Mouse (Mus musculus) adipocyte (in vitro differentiated cells): ENCODE data around the gene Ctnnd2.

Experiments
- DNase-seq: peaks from one replicate; pipeline ENCODE4 v3.0.0-alpha.2; 2016; ENCODE audit warnings: low spot score

Ctnnd2 gene

DNA sequence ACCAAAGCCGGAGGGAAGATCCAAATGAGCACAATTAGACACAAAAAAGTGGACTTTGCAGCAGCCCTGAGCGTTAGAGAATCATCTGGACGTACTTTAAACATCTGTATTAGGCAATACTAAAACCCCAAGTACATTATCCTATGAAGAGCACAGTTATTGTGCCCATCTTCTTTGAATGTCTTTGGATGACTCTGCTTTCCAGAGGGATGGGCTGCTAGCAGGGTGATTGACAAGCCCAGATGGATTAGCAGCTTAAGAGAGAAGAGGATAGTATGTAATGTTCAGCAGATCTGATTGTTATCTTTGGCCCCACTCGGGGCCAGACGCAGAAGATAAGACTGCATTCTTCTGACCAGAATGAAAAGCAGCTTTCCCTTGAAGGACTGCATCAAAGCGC lies 214.9 kb downstream of the Ctnnd2 start:
- DNase-seq: no peak

DNA sequence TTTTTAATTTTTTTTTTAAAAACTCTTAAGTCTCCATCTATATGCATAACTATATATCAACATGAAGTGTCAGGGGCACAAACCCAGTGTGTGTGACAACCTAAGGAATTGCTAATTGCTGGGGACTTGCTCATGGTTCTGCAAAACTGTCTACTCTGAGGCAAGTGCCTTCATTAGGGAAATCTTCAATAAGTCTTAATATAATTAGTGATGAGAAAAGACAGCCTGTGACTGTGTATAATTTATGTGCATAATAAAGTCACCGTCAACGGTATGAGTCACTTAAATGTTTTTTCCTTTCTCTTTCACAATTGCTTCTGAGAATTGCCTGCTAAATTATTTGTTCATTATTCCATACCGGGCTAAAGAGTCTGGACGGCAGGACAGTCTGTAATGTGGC lies 228.7 kb downstream of the Ctnnd2 start:
- DNase-seq: no peak

DNA sequence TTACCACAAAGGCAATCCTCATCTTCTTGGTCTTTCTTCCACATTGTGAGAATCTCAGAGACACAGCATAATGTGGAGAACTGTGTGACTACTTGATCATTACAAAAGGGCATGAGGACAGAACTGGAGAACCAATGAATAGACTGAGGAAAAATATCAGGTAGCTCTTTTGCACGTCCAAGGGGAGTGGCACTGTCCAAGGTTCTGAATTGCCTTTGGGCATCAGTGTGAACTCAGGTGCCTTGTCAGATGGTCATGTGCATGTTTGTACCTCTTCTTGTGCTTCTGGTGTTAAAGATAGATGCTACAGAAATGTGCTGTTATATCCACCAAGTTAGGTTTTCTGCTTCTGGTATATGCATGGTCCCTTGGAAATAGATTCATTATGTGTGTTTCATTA lies 233.9 kb downstream of the Ctnnd2 start:
- peak; percentile 20 for DNase-seq

DNA sequence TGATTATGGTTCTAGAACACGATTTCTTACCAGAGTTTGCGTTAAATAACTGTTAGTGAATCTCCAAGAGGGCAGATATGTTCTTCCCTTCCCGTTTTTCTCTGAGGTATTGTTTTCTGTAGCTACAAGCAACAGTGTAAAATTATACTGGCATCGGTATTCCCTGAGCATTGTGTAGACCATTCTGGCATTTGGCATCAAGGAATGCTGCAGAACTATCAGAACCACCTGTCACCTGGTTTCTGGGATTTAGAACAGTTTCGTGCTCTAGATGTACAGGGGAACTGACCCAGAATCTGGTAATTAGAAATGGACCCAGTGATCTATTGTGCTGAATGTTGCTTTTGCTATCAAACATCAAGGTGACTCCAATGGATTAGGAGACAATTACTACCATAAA lies 250.8 kb downstream of the Ctnnd2 start:
- no peak for DNase-seq

DNA sequence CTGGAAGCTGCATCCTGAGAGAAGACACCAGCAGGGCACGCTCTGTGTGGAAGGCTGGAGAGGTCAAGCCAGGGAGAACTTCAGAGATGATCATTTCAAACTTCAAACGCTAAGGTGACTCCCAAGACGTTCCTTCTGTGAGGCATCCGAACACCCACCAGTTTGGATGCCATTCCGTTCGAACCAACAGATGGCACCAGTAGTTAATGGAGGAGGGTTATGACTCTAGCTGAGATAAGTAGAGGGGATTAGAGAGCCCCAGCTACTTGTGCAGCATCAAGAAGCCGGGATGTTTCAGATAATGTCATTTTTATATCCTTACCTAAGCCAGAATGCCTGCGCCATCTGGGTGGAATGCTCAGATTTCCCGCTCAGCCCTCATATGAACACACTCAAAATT lies 251.9 kb downstream of the Ctnnd2 start:
- DNase-seq: no peak

DNA sequence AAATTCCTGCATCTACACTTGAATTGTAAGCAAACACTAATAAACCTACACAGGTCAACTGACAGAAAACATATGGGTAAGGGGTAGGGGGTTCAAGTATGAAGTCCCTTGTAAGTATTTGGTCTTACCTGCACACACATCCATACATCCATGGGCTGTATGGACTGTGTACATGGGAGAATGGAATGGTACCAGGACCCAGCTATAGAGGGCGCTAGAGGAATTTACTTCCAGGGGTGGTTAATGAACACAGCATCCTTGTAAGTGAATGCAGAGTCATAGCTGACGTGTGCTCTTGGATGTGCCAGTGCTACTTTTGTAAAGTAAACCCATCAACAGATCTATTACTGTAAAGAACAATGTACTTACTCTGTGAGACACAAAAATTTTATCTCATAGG lies 254.9 kb downstream of the Ctnnd2 start:
- DNase-seq: peak; percentile 10

DNA sequence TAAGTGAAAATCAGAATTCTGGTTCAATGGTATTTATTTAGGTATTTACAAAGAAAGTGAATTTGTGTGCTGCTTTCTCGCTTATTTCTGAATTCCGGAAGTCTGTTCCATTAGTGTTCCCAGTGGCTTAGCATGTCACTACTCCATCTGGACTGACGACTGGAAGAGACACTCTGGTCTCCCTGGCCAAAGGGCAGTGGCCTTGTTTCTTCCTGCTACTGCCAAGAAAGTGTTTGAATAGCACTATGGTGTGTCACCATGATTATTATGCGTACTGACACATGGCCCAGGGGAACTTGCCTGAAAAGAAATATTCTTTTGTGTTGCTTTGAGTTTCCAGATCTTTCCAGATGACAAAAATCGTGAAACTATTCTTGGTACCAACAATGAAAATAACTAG lies 266.7 kb downstream of the Ctnnd2 start:
- DNase-seq: peak; percentile 34

DNA sequence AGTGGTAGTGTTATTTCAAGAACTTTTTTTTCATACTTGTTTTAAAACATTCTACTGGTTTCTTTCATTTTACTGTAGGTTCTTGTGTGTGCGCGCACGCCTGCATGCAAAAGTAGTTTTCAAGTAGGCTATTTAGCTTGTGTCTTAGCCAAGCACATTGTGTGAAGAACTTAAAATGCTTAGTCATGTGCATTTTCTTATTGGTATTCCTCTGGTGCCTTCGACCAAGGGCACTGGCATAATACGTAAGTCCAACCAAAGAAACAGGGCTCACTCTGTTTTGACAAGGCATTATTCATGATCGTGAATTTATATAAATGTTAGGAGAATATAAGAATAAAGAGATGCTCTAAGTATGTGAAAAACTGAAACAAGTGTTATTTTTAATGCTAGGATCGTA lies 278.4 kb downstream of the Ctnnd2 start:
- no peak for DNase-seq

DNA sequence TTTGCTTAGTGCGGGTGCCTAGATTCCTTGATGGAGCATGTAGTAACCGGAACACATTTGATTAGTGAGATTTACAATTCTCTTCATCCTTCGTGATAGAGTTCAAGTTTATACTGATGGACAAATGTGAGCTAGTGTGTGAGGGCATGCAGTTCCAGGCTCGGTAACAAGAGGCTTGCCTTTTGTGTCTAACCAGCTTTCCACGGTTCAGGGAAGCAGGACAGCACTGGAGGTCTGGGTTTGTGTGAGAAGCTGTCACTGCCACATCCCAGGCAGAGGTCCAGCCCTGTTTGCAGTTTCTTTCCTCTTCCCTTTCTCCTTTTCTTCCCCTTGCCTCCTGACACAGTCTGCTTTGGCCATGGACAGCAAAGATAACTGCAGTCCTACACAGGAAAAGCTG lies 279.5 kb downstream of the Ctnnd2 start:
- DNase-seq: no peak

DNA sequence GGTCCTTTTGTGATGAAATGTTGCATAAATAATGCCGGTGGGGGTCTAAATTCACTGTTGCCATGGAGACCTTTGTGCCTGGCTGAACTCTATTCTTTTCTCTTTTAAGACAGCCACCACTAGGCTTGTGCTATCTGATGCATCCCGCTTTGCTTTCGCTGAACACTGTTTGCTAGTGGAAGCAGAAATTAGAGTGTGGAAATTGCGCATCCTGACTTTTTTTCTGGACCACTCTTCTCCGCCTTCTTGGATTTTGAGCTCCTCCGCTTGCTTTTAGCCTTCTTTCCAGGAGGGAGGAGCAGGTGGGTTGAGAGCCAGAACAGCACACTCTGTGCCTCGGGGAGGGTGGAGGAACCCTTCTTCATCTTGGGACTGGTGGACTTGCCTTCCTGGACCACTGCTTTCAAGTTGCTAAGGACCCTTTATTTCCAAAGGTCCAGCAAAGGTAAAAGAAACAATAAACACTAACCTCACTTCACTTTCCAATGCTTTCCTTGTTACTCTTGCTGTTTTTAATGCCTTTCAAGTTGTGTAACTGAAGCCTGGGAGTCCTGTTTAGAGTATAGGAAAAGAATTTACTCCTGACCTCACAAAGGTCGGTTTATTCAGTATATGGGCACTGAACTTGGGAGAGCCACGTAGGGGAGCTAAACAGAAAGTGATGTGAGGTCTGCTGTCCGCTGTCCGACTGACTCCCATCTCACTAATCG lies 285.3 kb downstream of the Ctnnd2 start:
- DNase-seq: no peak

DNA sequence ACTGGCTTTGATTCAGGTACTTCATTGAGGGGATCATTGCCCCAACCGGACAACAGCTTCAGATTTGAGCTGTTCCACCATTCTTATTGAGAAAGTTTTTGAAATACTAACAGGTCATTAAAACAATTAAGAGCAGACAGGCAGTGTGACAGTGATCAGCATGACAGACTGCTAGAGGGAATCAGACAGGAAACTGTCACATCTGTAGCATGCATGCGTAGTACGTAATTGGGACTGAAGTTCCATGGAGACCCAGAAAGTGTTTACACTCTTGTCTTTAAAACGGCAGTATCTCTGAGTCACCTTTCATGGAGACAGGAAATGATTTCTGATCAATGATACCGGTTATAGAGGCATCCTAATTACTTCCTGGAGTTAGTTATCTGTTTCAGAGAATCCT lies 286.3 kb downstream of the Ctnnd2 start:
- DNase-seq: no peak

DNA sequence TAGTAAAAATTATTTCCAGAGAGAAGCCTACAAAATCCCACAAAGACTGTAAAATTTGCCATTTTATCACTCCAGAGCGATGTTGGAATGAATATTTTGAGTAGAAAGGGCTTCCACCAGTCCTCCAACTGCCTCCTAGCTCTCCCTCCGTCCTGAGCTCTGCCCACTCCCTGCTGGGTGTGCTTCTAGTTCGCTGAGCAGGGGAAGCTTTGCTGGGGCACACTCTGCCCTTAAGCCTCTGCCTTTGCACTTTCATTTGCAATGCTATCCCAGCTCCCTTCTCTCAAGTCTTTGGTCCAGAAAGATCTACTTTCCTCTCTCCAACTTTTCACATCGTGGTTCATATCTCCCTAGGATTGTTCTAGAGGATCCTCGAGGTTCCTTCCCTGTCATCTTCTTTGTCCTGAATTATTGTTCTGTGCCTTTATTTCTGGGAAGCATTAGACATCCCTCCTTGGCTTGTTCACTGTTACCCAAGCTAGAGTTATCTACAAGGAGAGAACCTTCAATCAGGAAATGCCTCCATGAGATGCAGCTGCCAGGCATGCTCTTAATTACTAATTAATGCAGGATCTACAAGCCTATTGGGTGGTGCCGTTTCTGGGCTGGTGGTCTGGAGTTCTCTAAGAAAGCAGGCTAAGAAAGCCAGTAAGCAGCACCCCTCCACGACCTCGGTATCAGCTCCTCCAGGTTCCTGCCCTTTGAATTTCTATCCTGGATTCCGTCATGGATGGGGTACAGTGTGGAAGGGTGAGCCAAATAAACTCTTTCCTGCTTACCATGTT lies 288.1 kb downstream of the Ctnnd2 start:
- DNase-seq: no peak

DNA sequence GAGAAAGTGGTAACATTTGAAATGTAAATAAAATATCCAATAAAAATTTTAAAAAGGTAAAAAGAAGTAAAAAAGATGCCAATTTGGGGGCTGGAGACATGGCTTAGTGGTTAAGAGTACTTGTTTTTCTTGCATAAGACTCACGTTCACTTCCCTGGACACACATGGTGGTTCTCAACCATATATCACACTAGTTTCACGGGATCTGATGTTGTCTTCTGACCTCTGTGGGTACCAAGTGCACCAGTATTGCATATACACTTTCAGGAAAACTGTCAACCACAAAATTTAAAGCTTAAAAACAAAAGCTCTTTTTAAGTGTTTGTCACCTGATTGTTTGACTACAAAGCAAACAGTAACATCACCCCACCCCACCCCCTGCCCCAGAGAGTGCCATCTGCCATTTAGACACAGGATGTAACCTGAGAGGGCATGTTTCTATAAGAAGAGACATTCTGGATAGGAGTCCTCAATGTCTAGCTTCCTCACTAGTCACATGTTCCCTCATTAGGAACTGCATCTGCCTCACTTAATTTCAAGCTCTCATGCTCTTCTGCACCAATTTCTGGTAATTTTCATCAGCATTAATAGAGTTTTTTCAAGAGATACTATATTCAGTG lies 290.5 kb downstream of the Ctnnd2 start:
- DNase-seq: no peak

DNA sequence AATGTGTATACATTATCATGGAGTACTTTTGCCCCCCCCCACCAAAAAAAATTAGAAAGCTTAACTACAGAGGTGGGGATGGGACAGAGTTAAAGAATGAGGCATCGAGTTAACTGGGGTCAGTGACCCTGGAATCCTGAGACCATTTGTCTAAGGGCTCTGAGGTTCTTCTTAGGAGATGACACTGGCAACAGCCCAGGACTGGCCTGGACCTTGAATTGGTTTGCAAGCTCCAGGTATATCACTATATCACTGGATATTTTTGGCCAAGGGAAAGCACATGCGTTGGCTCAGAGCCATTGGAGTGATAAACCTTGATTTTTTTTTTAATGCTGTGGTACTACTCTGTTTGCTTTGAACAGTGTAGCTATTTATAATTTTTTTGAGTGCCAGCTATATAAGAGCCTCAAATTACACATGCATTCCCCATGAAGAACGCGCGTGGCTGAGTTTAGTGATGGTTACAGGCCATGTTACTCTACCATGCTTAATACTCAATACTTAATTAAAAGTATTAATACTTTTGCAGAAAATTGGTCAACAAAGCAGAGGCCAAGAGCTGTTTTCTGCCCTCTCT lies 291.2 kb downstream of the Ctnnd2 start:
- no peak for DNase-seq

DNA sequence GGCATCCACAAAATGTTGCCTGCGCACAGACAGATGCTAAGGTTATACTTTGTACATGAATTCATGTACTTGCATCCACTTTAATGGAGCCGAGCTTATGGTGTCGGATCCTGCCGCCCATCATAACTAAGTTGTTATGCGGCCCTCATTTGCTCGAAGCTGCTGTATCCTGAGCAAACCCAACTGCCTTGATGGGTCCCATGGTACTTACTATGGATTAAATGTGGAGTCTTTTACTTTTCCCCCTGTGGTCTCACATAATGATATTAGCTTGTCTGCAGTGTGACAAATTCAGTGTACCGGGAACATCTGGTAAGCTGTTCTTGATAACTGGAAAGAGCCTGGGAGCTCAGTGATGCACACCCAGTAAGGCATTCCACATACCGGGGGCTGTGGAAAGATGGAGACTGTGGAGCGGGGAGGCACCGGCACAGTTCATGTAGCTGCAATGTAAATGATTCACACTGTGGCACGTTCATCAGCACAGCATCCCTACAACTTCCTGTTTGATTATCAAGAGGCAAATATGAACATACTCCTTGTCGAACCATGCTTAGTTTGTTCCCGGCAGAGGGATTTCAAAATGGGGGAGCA lies 294.7 kb downstream of the Ctnnd2 start:
- DNase-seq: no peak

DNA sequence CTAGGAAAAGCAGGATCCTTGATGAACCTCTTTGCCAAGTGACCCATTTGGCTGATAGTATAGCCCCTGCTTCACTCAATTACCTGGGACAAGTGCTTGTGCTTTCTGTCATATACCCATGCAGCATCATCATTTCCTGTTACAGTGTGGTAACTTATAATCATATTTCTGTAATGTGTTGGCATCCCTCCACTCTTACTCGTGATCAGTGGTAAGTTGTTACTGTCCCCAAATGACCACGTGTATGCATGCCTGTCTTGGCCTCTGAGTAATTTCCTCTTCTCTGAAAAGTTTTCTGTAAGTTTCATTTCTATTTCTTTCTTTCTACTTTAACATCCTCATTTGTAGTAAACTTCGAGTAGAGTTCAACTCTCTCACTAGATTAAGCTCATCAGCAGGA lies 296.4 kb downstream of the Ctnnd2 start:
- DNase-seq: peak; percentile 5

DNA sequence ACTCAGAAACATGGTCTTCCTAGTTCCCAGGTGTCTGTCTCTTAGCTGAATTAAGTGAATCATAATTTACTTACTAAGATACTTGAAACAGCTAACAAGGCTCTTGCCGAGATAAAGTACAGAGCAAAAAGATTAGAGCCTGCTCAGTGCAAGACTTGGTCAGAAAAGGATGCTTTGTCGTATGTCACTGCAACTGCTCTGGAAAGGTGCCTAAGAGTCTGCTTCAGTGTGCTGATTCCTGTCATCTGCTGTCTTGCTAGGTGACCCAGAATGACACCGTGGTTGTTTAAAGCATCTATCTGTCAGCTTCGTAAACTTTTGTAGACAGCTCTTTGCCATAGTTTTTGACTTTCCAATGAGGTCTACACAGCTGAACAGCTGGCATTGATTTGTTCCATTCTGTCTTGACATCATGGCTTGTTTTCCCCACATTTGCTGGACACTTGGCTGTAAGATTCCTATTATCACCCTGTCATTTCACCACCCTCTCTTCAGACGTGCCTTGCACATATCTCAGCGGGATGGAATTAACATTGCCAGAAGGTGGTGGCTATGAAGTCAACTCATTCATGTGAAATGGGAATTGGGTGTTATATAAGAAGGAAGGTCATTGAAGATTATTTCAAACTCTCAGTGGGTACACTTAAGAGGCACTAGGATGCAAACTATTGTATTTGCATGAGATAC lies 299.0 kb downstream of the Ctnnd2 start:
- no peak for DNase-seq

DNA sequence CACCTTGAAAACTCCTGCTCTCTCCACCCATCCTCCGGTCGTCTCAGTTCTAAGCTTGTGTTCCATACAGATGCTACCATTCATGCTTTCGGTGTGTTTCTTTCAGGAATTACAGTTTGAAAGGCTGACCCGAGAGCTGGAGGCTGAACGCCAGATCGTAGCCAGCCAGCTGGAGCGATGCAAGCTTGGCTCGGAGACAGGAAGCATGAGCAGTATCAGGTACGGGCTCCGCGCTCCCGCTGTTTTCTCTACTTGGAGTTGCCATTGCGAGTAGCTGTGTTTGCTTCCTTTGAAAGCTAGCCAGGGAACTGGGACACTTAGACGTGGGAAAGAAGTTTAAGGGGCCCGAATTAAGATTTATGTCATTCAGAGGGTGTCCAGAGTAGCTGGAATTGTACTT lies 308.3 kb downstream of the Ctnnd2 start:
- DNase-seq: no peak

DNA sequence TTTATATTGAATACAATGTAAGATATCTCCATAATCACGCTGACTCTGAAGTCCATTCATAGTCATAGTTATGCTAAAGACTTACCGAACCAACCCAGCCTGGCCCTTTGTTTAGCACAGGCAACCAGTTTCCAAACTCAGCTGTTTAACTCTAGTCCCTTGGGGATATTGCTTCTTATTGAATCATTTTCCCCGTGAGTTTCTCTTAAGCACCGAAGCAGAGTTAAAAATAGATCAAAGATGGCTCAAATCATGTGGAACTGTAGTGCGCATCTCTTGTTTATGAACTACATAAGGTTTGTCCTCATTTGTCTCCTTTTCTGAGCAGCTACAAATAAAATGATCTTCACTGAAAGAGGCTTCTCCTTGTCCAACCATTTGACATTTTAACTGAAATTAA lies 334.1 kb downstream of the Ctnnd2 start:
- no peak for DNase-seq

DNA sequence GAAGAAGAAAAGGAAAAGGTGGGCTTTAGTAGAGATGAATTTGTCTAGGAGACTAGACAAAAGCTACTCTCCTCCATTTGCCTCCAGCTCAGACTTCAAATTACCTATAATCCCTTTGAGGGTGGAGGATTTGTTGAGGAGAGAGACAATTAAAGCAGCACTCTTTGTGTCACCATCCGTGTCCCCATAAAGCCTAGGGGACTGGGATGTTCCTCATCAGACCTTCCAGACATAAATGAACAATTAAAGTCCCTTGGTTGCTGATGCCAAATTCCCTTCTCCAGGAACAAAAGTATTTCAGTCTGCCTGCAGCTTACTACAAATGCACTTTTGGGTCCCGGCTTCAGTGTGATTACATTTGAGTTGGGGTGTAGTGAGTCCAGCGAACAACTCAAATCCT lies 340.1 kb downstream of the Ctnnd2 start:
- DNase-seq: no peak

DNA sequence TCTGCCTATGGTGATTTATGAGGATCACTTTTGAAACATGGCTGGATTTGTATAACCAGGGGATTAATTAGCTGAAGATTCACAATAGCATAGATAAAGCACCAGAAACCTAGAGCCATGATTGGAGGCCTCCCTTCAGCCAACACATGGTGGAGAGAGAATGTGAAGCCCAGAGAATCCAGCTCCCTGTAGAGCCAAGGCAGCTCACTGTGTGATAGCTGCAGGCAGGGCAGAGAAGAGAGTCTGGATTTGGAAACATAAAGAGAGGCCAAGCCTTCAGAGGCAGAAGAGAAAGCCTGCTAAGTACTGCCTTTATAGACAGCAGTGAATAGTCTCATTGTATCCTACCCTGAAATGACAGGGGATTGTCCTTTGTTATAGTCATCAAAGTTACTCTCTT lies 340.7 kb downstream of the Ctnnd2 start:
- DNase-seq: no peak

DNA sequence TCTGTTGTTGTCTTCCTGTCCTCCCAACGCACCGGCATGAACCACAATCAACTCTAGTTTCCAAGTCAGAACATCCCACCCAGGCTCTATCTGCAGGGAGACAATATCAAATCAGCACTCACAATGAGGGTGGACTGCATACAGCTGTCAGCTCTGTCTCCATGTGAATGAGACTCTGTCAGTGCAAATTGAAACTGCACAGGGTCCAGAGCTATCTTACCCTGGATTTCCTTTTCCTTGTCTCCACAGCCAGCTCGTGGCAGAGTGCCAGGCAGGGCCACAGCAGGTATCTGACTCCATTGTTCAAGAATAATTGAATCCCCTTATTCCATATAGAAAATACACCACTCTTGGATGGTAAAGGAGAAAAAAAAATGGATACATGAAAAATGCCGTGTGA lies 343.0 kb downstream of the Ctnnd2 start:
- DNase-seq: no peak
